Mouse (Mus musculus): ENCODE results near the gene Oas1a. TPM values are rescaled to one million over a fixed set of nuclear protein-coding genes. Genes with fewer than 3 reads are reported as not detected.
A peak's percentile ranks its signal among the peaks of the same experiment; 100 is the strongest.

Gene Oas1a
- total RNA-seq, 1 experiment from 2014 or later = 23.4 TPM

DNA sequence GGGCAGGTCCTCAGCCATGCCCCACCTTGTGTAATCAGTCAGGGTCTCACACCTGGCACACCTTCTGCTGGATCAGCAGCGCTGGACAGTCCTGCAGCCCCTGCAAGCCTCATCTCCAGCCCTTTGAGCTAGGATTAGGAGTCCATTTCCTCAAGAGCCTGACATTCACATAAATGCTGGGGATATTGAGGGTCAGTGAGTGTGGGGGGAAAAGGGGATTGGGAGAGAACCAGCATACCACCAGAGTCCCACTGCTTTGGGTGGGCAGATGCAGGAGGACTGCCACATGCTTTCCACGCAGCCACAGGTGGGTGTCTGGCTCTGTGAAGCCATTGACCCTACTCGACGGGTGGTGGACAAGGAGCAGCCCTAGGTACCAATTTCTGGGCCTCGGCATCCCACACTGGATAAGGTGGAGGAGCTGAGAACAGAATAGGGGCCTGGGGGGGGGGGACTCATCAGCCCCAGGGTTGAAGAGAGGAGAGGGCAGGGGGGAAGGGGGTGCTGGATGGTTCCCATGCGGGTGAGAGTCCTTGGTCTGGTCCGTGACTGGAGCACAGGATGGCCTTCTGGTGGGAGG lies 37.8 kb downstream of the Oas1a start:
- ATAC-seq (replicated peaks in 1 of 2; ENCODE audit: insufficient read depth in 1 of 2, low FRiP score in 2 of 2, low TSS enrichment in 1 of 2, low read depth in 1 of 2, poor library complexity in 2 of 2, severe bottlenecking in 2 of 2) = no peak

DNA sequence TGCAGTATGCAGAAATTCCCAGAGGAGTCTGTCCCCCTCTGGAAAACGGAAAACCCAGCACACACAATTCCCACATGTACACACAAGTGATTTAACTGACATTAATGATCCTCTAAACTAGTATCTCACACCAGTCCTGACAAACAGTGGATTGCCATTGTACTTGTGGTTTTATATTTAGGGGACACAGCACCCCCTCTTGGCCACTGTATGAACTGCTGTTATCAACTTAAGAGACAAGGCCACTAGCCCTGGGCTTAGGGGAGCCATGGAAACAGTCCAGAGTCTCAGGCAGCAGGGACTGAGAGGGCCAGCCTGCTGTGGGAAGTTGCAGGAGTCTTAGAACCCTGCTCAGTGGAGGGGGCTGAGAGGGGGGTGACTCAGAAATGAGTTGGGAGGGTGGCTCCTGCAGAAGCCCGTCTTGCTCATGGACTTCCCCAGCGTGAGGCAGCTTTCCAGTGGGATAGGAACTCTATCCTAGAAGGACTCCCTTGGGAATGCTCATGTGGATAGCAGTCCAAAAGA lies 41.9 kb downstream of the Oas1a start:
- peak; percentile 42 to 56; a peak in 3 of 4 replicates for ATAC-seq (replicated peaks in 1 of 2; ENCODE audit: insufficient read depth in 1 of 2, low FRiP score in 2 of 2, low TSS enrichment in 1 of 2, low read depth in 1 of 2, poor library complexity in 2 of 2, severe bottlenecking in 2 of 2)

DNA sequence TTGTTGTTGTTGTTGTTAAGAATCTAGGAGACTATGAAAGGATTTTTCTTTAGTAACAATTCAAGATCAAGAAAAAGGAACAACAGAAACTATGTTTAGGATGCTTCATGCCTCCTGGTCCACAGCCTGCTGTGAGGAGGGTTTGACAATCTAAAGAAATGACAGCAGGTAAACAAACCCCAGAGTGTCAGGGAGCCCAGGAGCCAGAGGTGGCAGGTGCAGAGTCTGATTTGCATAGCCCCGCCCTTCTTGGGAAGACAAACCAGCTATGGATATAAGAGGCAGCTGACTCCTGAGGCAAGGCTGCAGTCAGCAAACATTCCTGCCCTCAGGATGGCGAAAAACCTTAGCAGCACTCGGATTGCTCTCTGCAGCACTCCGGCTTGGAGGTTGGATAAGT lies 46.2 kb downstream of the Oas1a start, which contains the start of gene Oas1h:
Gene Oas1h (plus strand): TSS at position 301 of the 400 bp plus-strand sequence.
- ATAC-seq (replicated peaks in 1 of 2; ENCODE audit: insufficient read depth in 1 of 2, low FRiP score in 2 of 2, low TSS enrichment in 1 of 2, low read depth in 1 of 2, poor library complexity in 2 of 2, severe bottlenecking in 2 of 2) = no peak

DNA sequence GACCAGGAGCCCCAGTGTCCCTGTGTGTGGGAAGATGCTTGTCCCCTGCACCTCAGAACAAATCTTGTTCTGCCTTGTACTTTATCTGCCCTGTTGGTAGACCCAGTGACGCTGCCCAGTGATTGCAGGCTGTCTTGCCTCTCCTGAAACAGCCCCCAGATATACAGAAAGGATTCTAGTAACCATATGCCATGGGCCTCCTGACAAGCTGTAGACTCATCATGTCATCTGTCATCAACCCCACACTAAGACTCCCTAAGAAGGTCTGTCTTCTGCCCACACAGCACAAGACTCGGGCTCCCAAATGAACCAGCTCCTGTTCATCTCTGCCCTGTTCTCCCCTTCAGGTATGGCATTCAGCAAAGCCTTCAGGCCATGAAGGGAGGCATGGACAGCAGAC lies 48.1 kb downstream of the Oas1a start:
- no peak for ATAC-seq (replicated peaks in 1 of 2; ENCODE audit: insufficient read depth in 1 of 2, low FRiP score in 2 of 2, low TSS enrichment in 1 of 2, low read depth in 1 of 2, poor library complexity in 2 of 2, severe bottlenecking in 2 of 2)

DNA sequence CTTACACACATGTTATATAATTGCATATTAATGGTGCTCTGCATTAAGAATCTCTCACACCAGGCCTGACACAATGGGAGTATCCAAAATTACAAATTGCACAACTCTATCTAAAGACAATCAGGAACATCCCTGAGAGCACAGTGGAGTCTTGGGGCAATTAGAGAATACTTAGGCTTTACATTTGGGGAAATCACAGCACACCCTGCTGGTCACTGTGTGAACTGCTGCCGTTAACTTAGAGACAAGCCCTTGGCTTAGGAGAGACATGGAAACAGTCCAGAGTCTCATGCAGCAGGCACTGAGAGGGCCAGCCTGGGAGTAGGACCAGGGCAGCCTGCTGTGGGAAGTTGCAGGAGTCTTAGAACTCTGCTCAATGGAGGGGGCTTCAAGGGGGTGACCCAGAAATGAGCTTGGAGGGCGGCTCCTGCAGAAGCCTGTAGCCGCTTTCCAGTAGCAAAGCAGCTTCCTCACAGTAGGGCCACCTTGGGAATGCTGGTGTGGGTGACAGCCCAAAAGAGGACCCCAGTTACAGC lies 57.7 kb downstream of the Oas1a start:
- ATAC-seq (replicated peaks in 1 of 2; ENCODE audit: insufficient read depth in 1 of 2, low FRiP score in 2 of 2, low TSS enrichment in 1 of 2, low read depth in 1 of 2, poor library complexity in 2 of 2, severe bottlenecking in 2 of 2) = peak; percentile 37 to 71; a peak in 2 of 4 replicates

DNA sequence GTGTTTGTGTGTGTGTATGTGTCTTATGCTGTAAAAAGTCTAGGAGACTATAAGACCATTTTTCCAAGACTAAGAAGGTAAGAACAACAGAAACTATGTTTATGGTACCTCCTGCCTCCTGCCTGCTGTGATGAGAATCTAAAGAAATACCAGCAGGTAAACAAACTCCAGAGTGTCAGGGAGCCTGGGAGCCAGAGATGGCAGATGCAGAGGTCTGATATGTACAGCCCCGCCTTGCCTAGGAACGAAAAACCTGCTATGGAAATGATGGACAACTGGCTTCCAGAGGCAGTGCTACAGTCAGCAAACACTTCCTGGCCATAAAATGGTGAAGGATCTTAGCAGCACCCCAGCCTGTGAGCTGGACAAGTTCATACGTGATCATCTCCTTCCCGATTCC lies 60.3 kb downstream of the Oas1a start, which contains the start of gene Oas1f:
Gene Oas1f (plus strand): TSS at position 301 of the 400 bp plus-strand sequence.
- no peak for ATAC-seq (replicated peaks in 1 of 2; ENCODE audit: insufficient read depth in 1 of 2, low FRiP score in 2 of 2, low TSS enrichment in 1 of 2, low read depth in 1 of 2, poor library complexity in 2 of 2, severe bottlenecking in 2 of 2)

Other genes starting within 250 kb of the Oas1a start
- gene Dtx1, start 195.6 kb downstream of the Oas1a start, total RNA-seq (2017) = not detected in 2 replicates
- 3.7 and 6.8 TPM in 2 replicates for gene Oas2, start 157.7 kb downstream of the Oas1a start, total RNA-seq (2017)
- gene Oas3, start 129.9 kb downstream of the Oas1a start, total RNA-seq (2017) = 8.6 and 13.6 TPM in 2 replicates
- gene Oas1e, start 112.0 kb downstream of the Oas1a start, total RNA-seq (2017) = 0.19 and 0.30 TPM in 2 replicates
- gene Oas1c, start 95.0 kb downstream of the Oas1a start, total RNA-seq (2017) = 2.0 and 10.4 TPM in 2 replicates
- not detected in 2 replicates for gene Oas1f, start 60.2 kb downstream of the Oas1a start, total RNA-seq (2017)
- gene Oas1h, start 46.1 kb downstream of the Oas1a start, total RNA-seq (2017) = not detected in 2 replicates
- 4.8 and 6.2 TPM in 2 replicates for gene Oas1g, start 19.9 kb downstream of the Oas1a start, total RNA-seq (2017)
- not detected in 2 replicates for gene Oas1d, start 7.0 kb upstream of the Oas1a start, total RNA-seq (2017)
- gene Rph3a, start 102.6 kb upstream of the Oas1a start, total RNA-seq (2017) = not detected in 2 replicates